Mouse (Mus musculus) urinary bladder, postnatal 14 days (tissue): ENCODE results near the gene Gm42878.
A peak's percentile ranks its signal among the peaks of the same experiment; 100 is the strongest.
"Not testable (repeated sequence)": the region's sequence is repeated elsewhere in the genome, so short reads cannot be mapped to it uniquely, and the experiment has no call there.

ENCODE experiments used
- DNase-seq: peaks from one replicate; pipeline ENCODE4 v3.0.0; 2021; ENCODE audit warnings: low spot score

The Gm42878 gene

DNA sequence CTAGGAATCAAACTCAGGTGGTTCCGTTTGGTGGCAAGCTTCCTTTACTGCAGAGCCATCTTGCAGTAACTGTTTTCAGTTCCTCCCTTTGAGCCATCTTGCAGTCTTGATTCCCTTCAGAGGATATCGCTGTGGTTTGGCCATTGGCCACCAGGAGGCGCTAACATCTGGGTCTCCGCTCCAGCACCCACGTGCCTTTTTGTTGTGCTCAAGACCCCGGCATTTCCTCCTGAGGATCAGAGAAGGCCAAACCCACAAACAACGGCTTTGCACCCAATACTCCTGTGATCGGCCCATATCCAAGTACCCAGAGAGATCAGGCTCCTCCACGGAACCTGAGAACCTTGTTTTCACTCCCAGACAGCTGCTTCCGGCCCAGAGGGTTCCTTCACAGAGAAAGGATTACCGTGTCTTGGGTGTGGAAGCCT, 19.2 kb upstream of the Gm42878 start:
- peak; percentile 90 for DNase-seq

GRCm38 (mm10) chr5:121562436-121562835, 17.2 kb upstream of the Gm42878 start:
- DNase-seq, result no peak

DNA sequence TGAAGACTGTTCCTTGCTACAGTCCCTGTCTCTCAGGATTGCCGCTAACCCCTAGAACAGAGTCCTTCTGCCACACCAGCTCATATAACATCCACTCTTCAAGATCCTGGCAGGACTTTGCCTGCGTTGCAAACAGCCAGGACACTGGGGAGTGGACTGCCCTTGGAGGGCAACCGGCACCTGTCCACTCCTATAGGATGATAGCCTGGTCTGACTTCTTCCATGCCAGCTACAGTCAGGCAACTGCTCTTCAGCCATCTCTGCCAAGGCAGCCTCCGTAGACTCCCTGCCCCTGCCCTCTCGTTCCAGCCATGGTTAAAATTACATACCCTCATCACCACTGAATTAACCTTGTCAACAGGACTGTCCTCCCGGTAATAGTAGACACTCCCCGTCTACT, 3.9 kb upstream of the Gm42878 start:
- DNase-seq, result no peak

DNA sequence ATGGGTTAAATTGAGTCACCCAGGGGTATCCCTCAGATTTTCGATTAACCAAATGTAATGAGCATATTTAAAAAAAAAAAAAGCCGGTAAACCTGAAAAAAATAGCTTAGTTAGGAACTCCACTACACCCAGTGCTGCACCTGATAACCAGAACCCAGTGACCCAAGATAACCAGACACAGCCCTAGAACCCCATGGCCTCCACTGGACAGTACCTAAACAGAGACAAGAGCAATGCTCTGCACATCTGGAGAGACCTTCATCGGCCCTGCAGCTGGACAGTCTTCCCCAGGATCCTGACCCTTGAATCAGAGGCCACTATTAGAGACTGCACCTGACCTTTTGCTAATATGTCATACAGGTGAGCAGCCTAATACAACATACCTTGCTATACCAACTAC, 1.8 kb upstream of the Gm42878 start:
- no peak for DNase-seq

GRCm38 (mm10) chr5:121546530-121546895, 1.2 kb upstream of the Gm42878 start:
- DNase-seq, result peak; percentile 60

DNA sequence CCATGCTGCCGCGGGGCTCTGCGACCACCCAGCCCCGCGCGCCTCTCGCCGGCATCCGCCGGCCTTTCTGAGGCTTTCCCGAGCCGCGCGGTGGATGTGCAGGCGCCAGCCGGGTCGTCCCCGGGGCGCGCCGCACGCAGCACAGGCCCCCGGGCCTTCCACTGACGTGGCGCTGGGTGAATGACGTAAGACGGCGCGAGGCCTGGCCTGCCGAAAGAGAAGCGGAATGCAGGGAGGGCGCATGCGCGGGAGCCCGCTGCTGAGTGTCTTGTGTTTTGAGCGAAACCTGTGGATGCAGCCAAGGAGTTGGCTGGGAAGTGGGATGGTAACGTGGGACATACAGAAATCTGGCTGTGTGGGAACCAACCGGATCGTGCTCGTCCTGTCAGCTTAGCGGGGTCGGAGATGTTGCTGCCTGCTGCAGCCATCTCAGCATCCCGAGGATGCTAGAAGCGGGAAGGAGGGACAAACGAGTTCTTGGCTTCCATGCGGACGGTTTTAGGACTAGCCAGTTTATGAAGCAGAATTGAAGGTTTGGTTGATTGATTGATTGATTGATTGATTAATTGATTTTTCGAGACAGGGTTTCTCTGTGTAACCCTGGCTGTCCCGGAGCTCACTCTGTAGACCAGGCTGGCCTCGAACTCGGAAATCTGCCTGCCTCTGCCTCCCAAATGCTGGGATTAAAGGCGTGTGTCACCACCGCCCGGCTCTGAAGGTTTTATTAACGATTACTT, 679 bp upstream of the Gm42878 start, which contains the start of gene Mapkapk5:
TSS of gene Mapkapk5 (minus strand) at position 113 of the 737 bp plus-strand sequence.
- DNase-seq, result peak; percentile 97

- DNase-seq, result no peak
Measured at GRCm38 (mm10) chr5:121543370-121543769, 1.9 kb downstream of the Gm42878 start.

DNA sequence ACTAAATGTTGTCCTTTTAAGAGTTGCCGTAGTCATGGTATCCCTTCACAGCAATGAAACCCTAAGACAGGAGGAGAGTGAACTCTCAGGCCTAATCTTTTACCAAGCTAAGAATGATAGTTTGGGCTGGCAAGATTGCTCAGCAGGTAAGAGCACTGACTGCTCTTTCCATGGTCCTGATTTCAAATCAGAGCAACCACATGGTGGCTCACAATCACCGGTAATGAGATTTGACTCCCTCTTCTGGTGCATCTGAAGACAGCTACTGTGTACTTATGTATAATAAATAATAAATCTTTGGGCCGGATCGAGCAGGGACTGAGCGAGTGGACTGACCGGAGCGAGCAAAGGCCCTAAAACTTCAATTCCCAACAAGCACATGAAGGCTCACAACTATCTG, 4.0 kb downstream of the Gm42878 start:
- DNase-seq, result no peak

DNA sequence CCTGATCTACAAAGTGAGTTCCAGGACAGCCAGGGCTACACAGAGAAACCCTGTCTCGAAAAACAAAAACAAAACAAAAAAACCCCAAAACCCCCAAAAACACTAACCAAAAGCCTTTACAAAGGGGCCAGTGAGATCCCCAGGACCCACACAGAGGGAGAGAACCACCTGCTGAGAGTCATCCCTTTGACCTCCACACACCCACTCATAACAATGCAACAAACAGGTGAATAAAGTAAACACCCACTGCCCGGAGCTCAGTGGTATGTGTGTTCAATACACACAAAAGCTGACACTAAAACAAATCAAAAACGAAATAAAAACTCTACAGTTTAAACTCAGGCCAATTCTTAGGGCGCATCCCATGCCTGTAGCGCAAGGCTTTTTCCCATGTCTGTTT, 5.2 kb downstream of the Gm42878 start:
- DNase-seq, result no peak

DNA sequence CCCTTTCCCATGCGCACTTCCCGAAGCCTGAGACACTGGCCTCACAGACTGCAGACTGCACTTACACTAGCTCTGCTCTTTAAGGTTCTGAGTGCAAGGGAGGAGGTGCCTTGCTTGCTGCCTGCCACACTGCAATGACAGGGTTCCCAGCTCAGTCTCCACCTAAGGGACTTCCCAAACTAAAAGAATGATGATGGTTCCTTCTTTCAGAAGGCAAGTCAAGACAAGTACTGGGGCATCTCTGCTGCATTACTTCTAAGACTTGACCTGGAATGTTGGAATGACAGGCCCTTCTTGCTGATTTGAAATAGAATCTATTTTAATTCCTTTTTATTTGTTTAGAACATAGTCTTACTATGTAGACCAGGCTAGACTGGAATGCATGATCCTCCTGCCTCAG, 7.7 kb downstream of the Gm42878 start:
- no peak for DNase-seq

- no peak for DNase-seq
Measured at GRCm38 (mm10) chr5:121536921-121537555, 8.2 kb downstream of the Gm42878 start.

GRCm38 (mm10) chr5:121535116-121535515, 10.2 kb downstream of the Gm42878 start:
- no peak for DNase-seq

- no peak for DNase-seq
Measured at GRCm38 (mm10) chr5:121534521-121534920, 10.8 kb downstream of the Gm42878 start.

DNA sequence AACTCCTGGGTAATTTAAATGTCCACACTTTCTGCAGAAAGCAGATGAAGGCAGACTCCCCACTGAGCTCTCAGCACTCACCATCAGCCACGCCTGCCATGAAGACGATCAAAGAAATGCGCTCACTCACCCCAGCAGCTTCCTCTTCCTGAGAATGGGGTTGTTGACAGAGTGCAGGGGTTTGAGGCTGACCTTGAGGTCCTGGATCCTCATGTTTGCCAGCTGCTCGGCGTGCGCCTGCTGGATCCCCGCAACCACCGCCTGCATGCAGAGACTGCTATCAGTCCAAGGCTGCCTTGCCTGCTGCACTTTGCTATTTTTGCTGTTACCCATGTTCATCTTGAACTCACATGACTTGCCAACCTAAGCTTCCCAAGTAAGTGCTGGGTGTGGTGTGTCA, 18.3 kb downstream of the Gm42878 start:
- no peak for DNase-seq

DNA sequence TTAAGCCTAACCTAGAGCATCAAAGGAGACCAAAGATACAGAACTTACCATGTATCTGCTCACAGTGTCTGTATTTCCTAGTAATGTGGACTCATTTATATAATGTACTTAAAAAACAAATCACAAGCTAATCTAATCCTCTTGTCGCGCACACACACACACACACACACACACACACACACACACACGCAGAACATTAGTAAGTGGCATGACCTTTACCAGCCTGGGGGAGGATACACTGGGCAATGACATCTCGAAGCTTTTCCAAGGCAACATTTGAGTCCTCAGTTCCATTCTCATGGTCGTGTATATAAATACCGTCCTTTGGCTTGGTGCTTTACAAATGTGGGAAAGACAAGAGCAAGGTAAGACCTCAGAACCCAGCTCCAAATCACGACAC, 18.8 kb downstream of the Gm42878 start:
- no peak for DNase-seq

DNA sequence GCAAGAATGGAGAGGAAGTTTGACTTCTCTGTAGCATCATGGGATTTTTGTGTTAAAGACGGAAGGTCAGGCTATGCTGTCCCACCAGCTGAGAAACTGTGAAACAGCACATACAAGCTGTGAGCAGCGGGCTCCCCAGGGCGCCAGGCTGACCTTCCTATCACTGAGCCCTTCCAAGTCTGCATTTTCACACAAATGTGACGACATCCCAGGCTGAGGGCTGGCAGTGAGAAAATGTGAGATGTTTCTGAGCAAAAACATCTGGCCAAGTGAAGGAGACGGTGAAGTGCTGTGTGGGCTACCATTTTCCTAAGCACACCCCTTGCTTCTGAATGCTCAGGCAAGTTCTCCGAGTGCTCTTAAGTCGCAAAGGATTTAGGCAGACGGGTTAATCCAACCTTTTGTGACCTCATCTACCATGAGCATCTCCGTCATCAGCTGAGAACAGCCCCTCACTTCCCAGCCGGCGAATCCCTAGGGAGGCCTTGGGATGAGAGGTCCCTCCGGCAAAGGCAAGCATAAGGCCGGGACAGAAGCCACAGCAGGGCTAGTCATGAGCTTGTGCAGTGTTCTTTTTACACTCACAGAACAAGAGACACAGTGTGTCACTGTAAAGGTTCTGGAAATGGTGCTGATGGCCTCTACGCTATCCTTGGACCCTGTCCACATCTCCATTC, 19.4 kb downstream of the Gm42878 start:
- no peak for DNase-seq

- not testable (repeated sequence) for DNase-seq
Measured at GRCm38 (mm10) chr5:121519758-121520157, 25.5 kb downstream of the Gm42878 start.

- no peak for DNase-seq
Measured at GRCm38 (mm10) chr5:121518983-121519382, 26.3 kb downstream of the Gm42878 start.

DNA sequence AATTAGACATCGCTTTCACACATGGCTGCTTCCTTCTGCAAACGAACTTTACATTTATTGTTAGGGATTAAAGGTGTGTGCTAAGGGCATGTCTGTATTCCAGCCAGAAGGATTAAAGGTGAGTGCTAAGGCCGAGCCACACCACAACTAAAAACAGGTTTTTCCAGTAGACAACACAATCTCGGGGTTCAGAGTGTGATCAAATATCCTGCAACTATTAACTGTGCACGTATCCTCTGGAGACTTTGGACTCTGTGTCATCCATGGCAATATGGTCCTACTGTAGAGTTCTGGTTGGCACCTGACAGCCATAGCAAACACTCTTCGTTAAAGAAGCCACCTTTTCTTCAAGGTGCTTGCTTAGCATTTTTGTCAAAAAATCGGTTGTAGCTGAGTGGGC, 35.3 kb downstream of the Gm42878 start:
- DNase-seq, result no peak

DNA sequence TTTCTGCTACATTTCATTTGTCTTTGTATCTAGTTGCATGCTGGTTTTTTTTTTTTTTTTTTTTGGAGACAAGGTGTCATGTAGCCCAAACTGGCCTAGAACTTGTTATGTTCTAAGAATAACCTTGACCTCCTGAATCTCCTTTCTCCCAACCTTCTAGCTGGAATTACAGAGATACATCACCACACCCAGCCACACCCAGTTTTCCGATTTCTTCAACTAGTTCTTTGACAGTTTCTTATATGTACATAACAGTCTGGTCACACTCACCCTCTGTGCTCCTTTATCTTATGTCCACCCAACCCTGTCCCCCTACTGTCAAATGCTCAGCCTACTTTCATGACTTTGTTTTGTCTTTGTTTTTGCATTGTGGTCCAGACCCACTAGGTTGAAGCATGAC, 38.4 kb downstream of the Gm42878 start:
- DNase-seq, result no peak

DNA sequence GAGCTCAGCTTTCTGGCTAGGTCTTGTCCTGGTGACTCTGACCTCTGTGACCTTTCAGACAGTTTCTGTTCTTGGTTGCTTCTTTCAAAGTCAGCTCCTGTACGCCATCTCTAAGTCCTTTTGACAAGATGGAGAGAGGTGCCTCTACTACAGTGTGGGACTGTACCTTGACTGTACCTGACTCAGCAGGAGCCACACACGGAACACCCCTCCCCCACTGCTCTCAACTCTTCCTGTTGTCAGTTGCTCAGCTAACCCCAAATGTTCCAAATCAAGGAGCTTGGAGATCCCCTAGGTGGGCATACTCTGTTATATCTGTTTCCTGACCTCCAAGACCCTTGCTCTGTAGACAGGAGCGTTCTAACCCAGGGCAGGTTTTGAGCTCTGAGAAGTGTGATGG, 42.1 kb downstream of the Gm42878 start, which contains the start of gene Adam1b:
TSS of gene Adam1b (minus strand) at position 205 of the 400 bp plus-strand sequence.
- no peak for DNase-seq

- not testable (repeated sequence) for DNase-seq
Measured at GRCm38 (mm10) chr5:121501424-121501996, 43.8 kb downstream of the Gm42878 start.

DNA sequence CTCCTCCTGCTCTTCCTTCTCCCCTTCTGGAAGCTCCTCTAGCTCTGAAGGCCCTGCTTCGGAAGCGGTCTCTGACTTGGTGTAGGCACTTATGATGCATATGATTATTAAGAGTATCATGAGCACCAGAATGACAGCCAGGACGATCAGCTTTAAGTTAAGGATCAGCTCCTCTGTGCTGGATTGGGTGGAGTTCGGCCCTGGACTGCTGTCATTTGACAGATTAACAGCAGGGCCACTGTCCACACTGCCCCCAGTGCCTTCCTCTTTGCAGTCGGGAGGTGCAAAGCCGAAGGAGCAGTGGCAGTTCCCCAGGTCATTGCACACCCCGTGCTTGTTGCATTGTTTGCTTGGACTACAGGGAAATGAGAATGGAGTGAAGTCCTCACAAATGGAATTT, 44.6 kb downstream of the Gm42878 start:
- DNase-seq, result no peak
